8 mouse cellular contexts compared by ENCODE assay signal in the genomic region with DNA sequence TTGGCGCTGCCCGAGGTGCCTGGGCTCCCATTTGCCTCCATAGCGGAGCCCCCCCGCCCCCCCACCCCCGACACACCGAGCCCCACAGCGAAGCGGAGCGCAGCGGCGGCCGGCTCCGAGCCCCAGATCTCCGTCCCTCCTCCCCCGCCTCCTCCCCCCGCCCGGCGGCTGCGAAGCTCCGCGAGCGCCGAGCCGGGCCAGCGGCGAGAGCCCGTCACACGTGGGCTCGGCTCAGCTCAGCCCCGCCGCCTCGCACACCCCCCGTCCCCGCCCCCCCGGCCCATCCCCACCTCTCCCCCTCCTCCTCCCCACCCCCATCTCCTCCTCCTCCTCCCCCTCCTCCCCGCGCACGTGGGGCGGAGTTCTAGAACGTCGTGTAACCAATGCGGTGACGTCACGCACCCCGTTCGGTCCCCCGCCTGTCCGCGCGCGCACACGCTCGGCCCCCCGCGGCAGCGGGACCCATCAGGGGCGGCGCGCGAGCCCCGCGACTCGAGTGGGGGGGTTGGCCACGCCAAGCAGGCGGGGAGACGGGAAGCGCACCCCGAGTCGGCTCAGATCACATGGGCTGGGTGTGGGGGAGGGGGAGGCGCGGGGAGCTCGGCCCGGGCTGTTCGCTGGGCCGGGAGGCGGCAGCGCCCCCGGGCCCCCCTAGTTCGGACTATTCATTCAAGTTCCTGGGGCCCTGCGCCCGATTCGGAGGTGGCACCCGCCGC. TPM values are rescaled to one million over a fixed set of nuclear protein-coding genes. Genes with fewer than 3 reads are reported as not detected.
A peak's percentile ranks its signal among the peaks of the same experiment; 100 is the strongest.
DNase-seq lines count a peak whose midpoint lies in the region; ATAC-seq and TF ChIP-seq lines count a peak whose summit lies in the region.

Msi2 (minus strand) TSS at position 464 of the 716 bp plus-strand sequence.

- 1% methylated on average over 42 of the region's 84 CpGs for WGBS in cerebellum, adult 2 months
- under 1% methylated on average over 50 of the region's 84 CpGs for WGBS in forebrain, postnatal 0 days
- 0% methylated on average over 5 of the region's 84 CpGs for WGBS in lung, postnatal 0 days

- TF ChIP-seq CTCF in MEL (IDR thresholded peaks at IDR 0.05 in 2 of 3, conservative IDR thresholded peaks at IDR 0.05 in 1 of 3; ENCODE audit: control insufficient read depth in 1 of 3, insufficient read depth in 1 of 3, low read depth in 2 of 3, low read length in 3 of 3, poor library complexity in 1 of 3, severe bottlenecking in 1 of 3) = no peak
- no peak for TF ChIP-seq CTCF in cerebellum, adult 2 months (IDR thresholded peaks at IDR 0.05; ENCODE audit: borderline replicate concordance, insufficient read depth, low read depth, low read length)
- no peak for TF ChIP-seq CTCF in forebrain, postnatal 0 days (IDR thresholded peaks at IDR 0.05; ENCODE audit: low read depth)
- TF ChIP-seq CTCF in lung, postnatal 0 days (IDR thresholded peaks at IDR 0.05) = no peak

- H3K9ac ChIP-seq in MEL (ENCODE audit: control insufficient read depth, low read depth, low read length, poor library complexity, severe bottlenecking) = peak within 1 kb of the TSS; percentile 91
- H3K9ac ChIP-seq in forebrain, postnatal 0 days = peak within 1 kb of the TSS; percentile 78
- peak within 1 kb of the TSS; percentile 94 for H3K9ac ChIP-seq in lung, postnatal 0 days (replicated peaks; ENCODE audit: low read depth)

- H3K9me3 ChIP-seq in MEL (replicated peaks; ENCODE audit: insufficient read depth, low read length) = no peaks in the 10 kb centered on the region
- H3K9me3 ChIP-seq in forebrain, postnatal 0 days (ENCODE audit: low read length) = no peaks in the 10 kb centered on the region
- H3K9me3 ChIP-seq in lung, postnatal 0 days (ENCODE audit: low read length) = no peaks in the 10 kb centered on the region

- TF ChIP-seq RAD21 in MEL (IDR thresholded peaks at IDR 0.05; ENCODE audit: low read depth, low read length) = no peak

- H3K27me3 ChIP-seq in MEL (ENCODE audit: control insufficient read depth in 1 of 2, insufficient read depth in 2 of 2, low read length in 2 of 2) = no peaks in the 10 kb centered on the region
- H3K27me3 ChIP-seq in cerebellum, adult 2 months (ENCODE audit: control insufficient read depth, insufficient read depth, low read length) = no peaks in the 10 kb centered on the region
- no peaks in the 10 kb centered on the region for H3K27me3 ChIP-seq in forebrain, postnatal 0 days (ENCODE audit: insufficient read depth, low read length)
- no peaks in the 10 kb centered on the region for H3K27me3 ChIP-seq in lung, postnatal 0 days (replicated peaks; ENCODE audit: insufficient read depth, low read length)

- H3K79me2 ChIP-seq in MEL (ENCODE audit: control insufficient read depth, insufficient read depth, low read length, poor library complexity) = peaks cover 14% of the 10 kb centered on the region

- peak; percentile 97 for DNase-seq in MEL (ENCODE audit: low read depth, low spot score)
- peak; percentile 92 to 93 for DNase-seq in cerebellum, adult 2 months
- DNase-seq in forebrain, postnatal 0 days = peak; percentile 96
- peak; percentile 93 for DNase-seq in heart, postnatal 4 days
- DNase-seq in layer of hippocampus, adult 9-11 months = peak; percentile 92
- peak; percentile 95 for DNase-seq in lung, postnatal 0 days (ENCODE audit: low spot score)
- peak; percentile 75 for DNase-seq in ovary, postnatal 14 days (ENCODE audit: low spot score)
- peak; percentile 97 for DNase-seq in thymus, postnatal 14 days

- peak within 1 kb of the TSS; percentile 67 to 88 for H3K4me3 ChIP-seq in MEL (ENCODE audit: control insufficient read depth in 1 of 2, insufficient read depth in 1 of 2, low read depth in 2 of 2, low read length in 2 of 2)
- H3K4me3 ChIP-seq in cerebellum, adult 2 months (replicated peaks; ENCODE audit: insufficient read depth, low read depth, low read length) = peak within 1 kb of the TSS; percentile 73
- H3K4me3 ChIP-seq in forebrain, postnatal 0 days (ENCODE audit: low read depth, low read length) = peak within 1 kb of the TSS; percentile 84
- H3K4me3 ChIP-seq in lung, postnatal 0 days (ENCODE audit: low read depth, low read length) = peak within 1 kb of the TSS; percentile 98

- TF ChIP-seq EP300 in MEL (IDR thresholded peaks at IDR 0.05; ENCODE audit: low read depth in 1 of 2, low read length in 2 of 2) = no peak
- TF ChIP-seq EP300 in lung, postnatal 0 days (IDR thresholded peaks at IDR 0.05) = no peak

- H3K4me2 ChIP-seq in forebrain, postnatal 0 days (ENCODE audit: low read depth) = peak within 1 kb of the TSS; percentile 96
- peak within 1 kb of the TSS; percentile 65 for H3K4me2 ChIP-seq in lung, postnatal 0 days (replicated peaks; ENCODE audit: low read depth, low read length)

- peak within 1 kb of the TSS; percentile 80 for H3K27ac ChIP-seq in MEL (ENCODE audit: control insufficient read depth, low read depth, low read length)
- H3K27ac ChIP-seq in cerebellum, adult 2 months (ENCODE audit: insufficient read depth, low read length) = peak within 1 kb of the TSS; percentile 89
- H3K27ac ChIP-seq in forebrain, postnatal 0 days (ENCODE audit: low read depth, low read length) = peak within 1 kb of the TSS; percentile 79
- peak within 1 kb of the TSS; percentile 96 for H3K27ac ChIP-seq in lung, postnatal 0 days (ENCODE audit: low read length)

- peak; percentile 89 for ATAC-seq in forebrain, postnatal 0 days
- ATAC-seq in lung, postnatal 0 days = peak; percentile 92

- H3K36me3 ChIP-seq in MEL (ENCODE audit: control insufficient read depth in 1 of 2, insufficient read depth in 2 of 2, low read length in 2 of 2) = peaks cover 0 to 22% of the 10 kb centered on the region in 2 experiments; a peak in 2 of 4 replicates
- H3K36me3 ChIP-seq in forebrain, postnatal 0 days (ENCODE audit: insufficient read depth) = no peaks in the 10 kb centered on the region
- H3K36me3 ChIP-seq in lung, postnatal 0 days (ENCODE audit: insufficient read depth, low read length) = no peaks in the 10 kb centered on the region

- H3K4me1 ChIP-seq in MEL (ENCODE audit: control insufficient read depth in 1 of 2, insufficient read depth in 2 of 2, low read length in 2 of 2) = peaks cover 10 to 18% of the 10 kb centered on the region in 2 experiments
- peaks cover 4% of the 10 kb centered on the region for H3K4me1 ChIP-seq in cerebellum, adult 2 months (ENCODE audit: control insufficient read depth, insufficient read depth, low read length)
- H3K4me1 ChIP-seq in forebrain, postnatal 0 days (ENCODE audit: insufficient read depth) = peaks cover 15% of the 10 kb centered on the region
- H3K4me1 ChIP-seq in lung, postnatal 0 days (ENCODE audit: insufficient read depth, low read depth, low read length) = peaks cover 10% of the 10 kb centered on the region; the same call in 1 of the 2 replicates

- TF ChIP-seq POLR2A in MEL (IDR thresholded peaks at IDR 0.05; ENCODE audit: control insufficient read depth in 1 of 2, insufficient read depth in 1 of 2, low read depth in 1 of 2, low read length in 2 of 2, poor library complexity in 1 of 2) = peak; percentile 60 to 75; a peak in 3 of 4 replicates
- TF ChIP-seq POLR2A in cerebellum, adult 2 months (IDR thresholded peaks at IDR 0.05; ENCODE audit: borderline replicate concordance, insufficient read depth, low read length) = peak; percentile 45

TF ChIP-seq in MEL, 35 proteins besides CTCF, POLR2A, EP300 and RAD21 (continues in another document):
- TF ChIP-seq MAX (IDR thresholded peaks at IDR 0.05; ENCODE audit: low read length) (0 out of 2 replicates have a peak, but pooled peaks have one; percentile 11), MAZ (IDR thresholded peaks at IDR 0.05; ENCODE audit: low read depth, low read length) (peak; percentile 98), ZKSCAN1 (IDR thresholded peaks at IDR 0.05; ENCODE audit: low read depth, low read length) (no peak), ETS1 (IDR thresholded peaks at IDR 0.05; ENCODE audit: low read depth, low read length) (peak; percentile 75), UBTF (IDR thresholded peaks at IDR 0.05; ENCODE audit: borderline replicate concordance, insufficient read depth, low read depth, low read length) (no peak; the same call in 1 of the 2 replicates), SMC3 (IDR thresholded peaks at IDR 0.05; ENCODE audit: low read depth, low read length) (no peak), MYC (IDR thresholded peaks at IDR 0.05; ENCODE audit: low read depth, low read length) (no peak), RCOR1 (IDR thresholded peaks at IDR 0.05; ENCODE audit: low read depth, low read length) (no peak), ELF1 (IDR thresholded peaks at IDR 0.05; ENCODE audit: low read depth, low read length) (no peak), MYB (IDR thresholded peaks at IDR 0.05; ENCODE audit: low read depth, low read length) (no peak), KAT2A (conservative IDR thresholded peaks at IDR 0.05; ENCODE audit: low read depth, low read length) (no peak), POLR2AphosphoS2 (IDR thresholded peaks at IDR 0.05; ENCODE audit: low read length) (no peak), ZC3H11A (IDR thresholded peaks at IDR 0.05; ENCODE audit: low read depth, low read length) (no peak), MXI1 (IDR thresholded peaks at IDR 0.05; ENCODE audit: low read depth, low read length) (peak; percentile 69), TAL1 (IDR thresholded peaks at IDR 0.05; ENCODE audit: low read length) (no peak), MEF2A (IDR thresholded peaks at IDR 0.05; ENCODE audit: extremely low read depth, insufficient replicate concordance, low read depth, low read length, poor library complexity, severe bottlenecking) (no peak), CHD2 (IDR thresholded peaks at IDR 0.05; ENCODE audit: low read length) (no peak), TCF12 (IDR thresholded peaks at IDR 0.05; ENCODE audit: low read depth, low read length) (peak; percentile 8; the same call in 1 of the 2 replicates), ZMIZ1 (IDR thresholded peaks at IDR 0.05; ENCODE audit: low read depth, low read length) (no peak), HCFC1 (IDR thresholded peaks at IDR 0.05; ENCODE audit: low read depth, low read length) (peak; percentile 56; the same call in 1 of the 2 replicates), NELFE (IDR thresholded peaks at IDR 0.05; ENCODE audit: low read depth, low read length) (no peak; the same call in 1 of the 2 replicates), JUND (IDR thresholded peaks at IDR 0.05; ENCODE audit: low read depth, low read length) (no peak), TBP (IDR thresholded peaks at IDR 0.05; ENCODE audit: low read depth, low read length) (no peak)

RNA-seq across cellular contexts. Expression of gene Msi2, which starts in this region (rescaled TPM):
- 27.5 and 29.7 TPM in 2 replicates for total RNA-seq in MEL (2012; rRNA removed)
- polyA plus RNA-seq in MEL (2012; ENCODE audit: insufficient read depth in 1 of 2, insufficient read length in 2 of 2, low read depth in 1 of 2, low replicate concordance in 2 of 2, missing spikeins in 1 of 2) = 10 to 100 TPM in 1 of 2 experiments, not detected in 1; 16.2 TPM
- 87.3 and 87.5 TPM in 2 replicates for polyA plus RNA-seq in cerebellum, adult 2 months (2012; rRNA removed)
- total RNA-seq in forebrain, postnatal 0 days (2014; rRNA removed) = 81.4 and 107 TPM in 2 replicates
- polyA plus RNA-seq in forebrain, postnatal 0 days (2015; fragmentation: Nextera tagmentation; extraction: Ambion mirVana) = 9.8 and 18.5 TPM in 2 replicates
- 100 to 1,000 TPM; 205 to 234 TPM for total RNA-seq in heart, postnatal 4 days (2021)
- 12.6 and 13.3 TPM in 2 replicates for polyA plus RNA-seq in lung, postnatal 0 days (2015; fragmentation: Nextera tagmentation; extraction: Ambion mirVana)

Comparison
In these comparisons a context has a peak if more than half of its experiments do, and no peak if none do; other contexts are left out.
1. Peak in every context shown above with its lines: DNase-seq, ATAC-seq, H3K4me3 ChIP-seq and H3K27ac ChIP-seq.